Mouse (Mus musculus) E14TG2a.4 (cell line): ENCODE results near the gene Fbxo11.

Experiments
- CTCF ChIP-seq: conservative IDR thresholded peaks from 2 replicates; pipeline ENCODE4 v1.5.1; 2014; ENCODE audit warnings: low read length
- NANOG ChIP-seq: IDR thresholded peaks from 2 replicates; pipeline ENCODE4 v1.6.1; 2014; ENCODE audit warnings: borderline replicate concordance, low read length, mixed read lengths

DNA sequence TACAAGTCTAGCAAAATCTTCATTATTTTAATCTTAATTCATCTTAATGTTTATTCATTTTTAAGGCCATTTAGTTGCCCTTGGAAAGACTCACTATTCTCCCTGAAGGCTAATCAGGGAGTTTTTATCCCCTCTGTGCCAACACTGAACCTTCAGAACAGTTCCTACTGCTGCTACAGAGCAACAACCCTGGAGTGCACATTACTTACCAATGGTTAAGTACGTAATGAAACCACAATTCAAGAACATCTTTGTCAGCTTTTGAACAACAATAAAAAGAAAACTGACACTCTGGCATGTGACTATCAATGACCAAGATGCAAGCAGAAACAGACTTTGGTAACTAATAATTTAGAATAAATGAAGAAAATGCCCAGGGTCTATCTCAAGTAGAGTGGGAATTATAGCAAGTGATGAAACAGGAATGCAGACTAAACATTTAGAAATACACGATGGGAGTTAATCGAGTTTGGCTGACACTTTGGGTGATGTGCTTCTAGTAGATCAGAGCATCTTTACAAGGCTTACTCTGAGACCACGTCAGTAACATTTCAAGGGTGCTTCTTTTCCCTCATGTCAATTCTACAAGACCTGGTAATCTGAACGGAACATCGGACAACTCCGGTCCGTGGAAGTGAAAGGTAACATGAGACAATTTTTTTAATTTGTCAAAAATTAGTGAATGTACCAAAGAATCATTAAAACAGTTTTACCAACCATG is 2.1 kb downstream of the Fbxo11 start:
- TF ChIP-seq CTCF (no peak), NANOG (no peak)
